ENCODE assay signal across 31 mouse cellular contexts in the genomic region with DNA sequence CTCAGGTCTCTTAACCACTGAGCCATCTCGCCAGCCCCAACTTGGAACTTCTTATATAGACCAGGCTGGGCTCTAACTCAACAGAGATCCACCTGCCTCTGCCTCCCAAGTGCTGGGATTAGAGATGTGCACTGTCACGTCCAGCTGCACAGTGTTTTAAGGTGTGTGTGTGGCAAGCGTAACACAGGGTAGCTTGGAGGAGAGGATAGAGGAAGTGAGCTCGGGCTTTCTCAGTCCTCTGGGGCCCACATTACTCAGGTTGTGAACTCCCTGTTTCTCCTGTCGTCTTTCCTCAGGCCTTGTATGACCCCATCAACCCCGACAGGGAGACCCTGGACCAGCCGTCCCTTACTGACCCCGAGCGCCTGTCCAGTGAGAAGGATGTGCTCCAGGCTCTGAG. TPM values are rescaled to one million over a fixed set of nuclear protein-coding genes. Genes with fewer than 3 reads are reported as not detected.
"Had no signal": no experiment of that assay in that cellular context is flagged by ENCODE, and none has a peak within 500 bp of the region (broad histone marks: within the 10 kb centered on the region; RNA-seq: fewer than 3 reads in every experiment).

No protein-coding gene starts in this region.

- H3K9ac ChIP-seq: heart, embryonic 12.5 days; hindbrain, embryonic 13.5 days; hindbrain, embryonic 15.5 days; limb, embryonic 13.5 days; limb, embryonic 15.5 days; liver, embryonic 12.5 days had no signal

- H3K4me2 ChIP-seq: heart, embryonic 12.5 days; hindbrain, embryonic 13.5 days; hindbrain, embryonic 15.5 days; limb, embryonic 13.5 days; limb, embryonic 15.5 days; liver, embryonic 12.5 days had no signal

- DNase-seq: gastrocnemius, postnatal 14 days; gastrocnemius, postnatal 36 days; heart, adult 18-20 months; heart, postnatal 10 days; heart, postnatal 4 days; kidney, adult 18-20 months; kidney, adult 8-10 months; kidney, postnatal 10 days; kidney, postnatal 25 days; kidney, postnatal 4 days; left cerebral cortex, postnatal 4 days had no signal

- H3K9me3 ChIP-seq: heart, embryonic 10.5 days; heart, embryonic 12.5 days; hindbrain, embryonic 13.5 days; hindbrain, embryonic 15.5 days; limb, embryonic 13.5 days; limb, embryonic 15.5 days had no signal

- ATAC-seq: hindbrain, postnatal 0 days; intestine, embryonic 16.5 days; liver, embryonic 12.5 days had no signal

- H3K27ac ChIP-seq: heart, embryonic 10.5 days; hindbrain, embryonic 10.5 days; hindbrain, embryonic 13.5 days; hindbrain, embryonic 15.5 days; hindbrain, postnatal 0 days; layer of hippocampus, adult 2 months; limb, embryonic 13.5 days; limb, embryonic 15.5 days; liver, embryonic 12.5 days had no signal

- H3K4me1 ChIP-seq: heart, embryonic 10.5 days; heart, embryonic 12.5 days; hindbrain, embryonic 10.5 days; hindbrain, embryonic 13.5 days; hindbrain, embryonic 15.5 days; limb, embryonic 13.5 days; limb, embryonic 15.5 days had no signal

- H3K27me3 ChIP-seq: heart, embryonic 12.5 days; hindbrain, embryonic 13.5 days; hindbrain, embryonic 15.5 days; limb, embryonic 13.5 days; limb, embryonic 15.5 days; liver, embryonic 12.5 days had no signal

- H3K4me3 ChIP-seq: heart, embryonic 10.5 days; heart, embryonic 12.5 days; hindbrain, embryonic 10.5 days; hindbrain, embryonic 13.5 days; hindbrain, embryonic 15.5 days; layer of hippocampus, adult 2 months; limb, embryonic 13.5 days; limb, embryonic 15.5 days; liver, embryonic 12.5 days had no signal

RNA-seq across cellular contexts. Expression of gene Syngr4, which starts 10.1 kb away (rescaled TPM):
- total RNA-seq: gastrocnemius, adult 18-20 months; gastrocnemius, adult 8-10 months; gastrocnemius, postnatal 36 days; heart, adult 18-20 months; heart, adult 8-10 months; heart, postnatal 25 days; hindbrain, postnatal 0 days; layer of hippocampus, adult 2 months; layer of hippocampus, postnatal 25 days; left cerebral cortex, adult 18-20 months; left cerebral cortex, postnatal 10 days; left cerebral cortex, postnatal 25 days; liver, adult 2 months had no signal
- polyA plus RNA-seq: hindbrain, embryonic 15.5 days; liver, adult 2 months had no signal
